Mouse (Mus musculus) liver, embryonic 14.5 days (tissue): ENCODE results near the gene Jam3.

ENCODE experiments used
- CTCF ChIP-seq: IDR thresholded peaks from 2 replicates; pipeline ENCODE4 v1.5.1; 2016; ENCODE audit warnings: antibody characterized with exemption, low read depth, control low read depth
- EP300 ChIP-seq: IDR thresholded peaks from 2 replicates; pipeline ENCODE4 v1.6.1; 2016; ENCODE audit warnings: antibody characterized with exemption, low read depth

GRCm38 (mm10) chr9:27180492-27180891 is 25.3 kb upstream of the Jam3 start:
- TF ChIP-seq CTCF (no peak), EP300 (no peak)
